Mouse (Mus musculus): ENCODE measurements around the gene Pde4d.
A peak's percentile ranks its signal among the peaks of the same experiment; 100 is the strongest.

Pde4d gene

GRCm38 (mm10) chr13:109260220-109260795 lies 810.6 kb downstream of the Pde4d start:
- DNase-seq: peak; percentile 62 to 74

- no peak for DNase-seq
These were observed 811.2 kb downstream of the Pde4d start for GRCm38 (mm10) chr13:109260796-109261516.

- DNase-seq: no peak
These were observed 812.0 kb downstream of the Pde4d start for GRCm38 (mm10) chr13:109261642-109262220.

DNA sequence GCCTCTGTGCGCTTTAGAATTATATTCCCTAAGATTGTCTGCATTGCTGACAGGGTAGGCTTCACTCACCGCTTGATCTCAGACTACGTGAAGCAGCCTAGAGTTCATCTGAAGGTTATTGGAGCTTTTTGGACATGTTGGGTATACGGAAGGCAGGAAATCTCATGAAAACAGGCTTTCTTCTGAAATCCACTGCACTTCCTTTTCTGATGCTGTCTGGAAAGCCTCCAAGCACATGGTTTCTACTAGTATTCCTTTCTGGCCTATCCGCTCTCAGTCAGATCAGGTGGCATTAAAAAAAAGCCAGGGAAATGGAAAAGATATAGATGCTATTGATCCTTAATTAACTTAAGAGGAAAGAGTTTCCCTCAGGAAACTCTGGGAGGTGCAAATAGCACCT lies 812.8 kb downstream of the Pde4d start:
- no peak for DNase-seq

DNA sequence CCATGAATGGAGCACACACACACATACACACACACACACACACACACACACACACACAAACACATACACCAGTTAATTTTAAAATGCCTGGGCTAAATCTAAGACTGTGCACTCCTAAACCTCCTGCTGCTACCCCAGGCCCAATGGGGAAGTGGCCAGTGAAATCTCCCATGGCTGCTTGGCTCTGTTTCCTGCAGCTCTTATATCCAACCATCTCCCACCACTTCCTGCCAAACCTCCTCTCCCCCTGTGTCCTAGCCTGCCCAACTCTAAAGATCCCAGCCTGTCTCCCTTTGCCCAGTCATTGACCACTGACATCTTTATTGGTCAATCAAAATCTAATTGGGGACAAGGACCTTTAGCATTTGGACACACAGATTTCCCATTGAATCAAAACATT lies 814.1 kb downstream of the Pde4d start:
- no peak for DNase-seq

DNA sequence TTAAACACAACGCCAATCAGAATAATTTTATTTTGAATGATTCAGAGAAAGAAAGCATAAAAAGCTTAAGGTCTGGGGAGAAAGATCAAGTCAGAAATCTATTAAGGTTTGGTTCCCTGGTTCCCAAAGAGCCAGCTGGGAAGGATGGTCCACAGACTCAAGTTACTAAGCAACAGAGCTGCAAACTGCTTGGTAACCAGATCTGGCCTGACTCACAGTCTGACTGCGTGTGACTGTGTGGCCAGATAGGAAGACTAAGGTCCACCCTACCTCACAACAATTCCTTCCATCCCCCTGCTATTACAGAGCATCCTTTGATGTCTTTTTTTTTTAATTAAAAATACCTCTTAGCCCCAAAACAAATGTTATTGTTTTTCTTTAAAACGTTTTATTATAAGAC lies 818.5 kb downstream of the Pde4d start:
- no peak for DNase-seq

- no peak for DNase-seq
These were observed 819.0 kb downstream of the Pde4d start for GRCm38 (mm10) chr13:109268659-109269322.

GRCm38 (mm10) chr13:109274869-109275268 lies 825.1 kb downstream of the Pde4d start:
- no peak for DNase-seq

GRCm38 (mm10) chr13:109277792-109278191 lies 828.0 kb downstream of the Pde4d start:
- DNase-seq: no peak

GRCm38 (mm10) chr13:109278504-109278912 lies 828.8 kb downstream of the Pde4d start:
- DNase-seq: peak; percentile 17 to 54

DNA sequence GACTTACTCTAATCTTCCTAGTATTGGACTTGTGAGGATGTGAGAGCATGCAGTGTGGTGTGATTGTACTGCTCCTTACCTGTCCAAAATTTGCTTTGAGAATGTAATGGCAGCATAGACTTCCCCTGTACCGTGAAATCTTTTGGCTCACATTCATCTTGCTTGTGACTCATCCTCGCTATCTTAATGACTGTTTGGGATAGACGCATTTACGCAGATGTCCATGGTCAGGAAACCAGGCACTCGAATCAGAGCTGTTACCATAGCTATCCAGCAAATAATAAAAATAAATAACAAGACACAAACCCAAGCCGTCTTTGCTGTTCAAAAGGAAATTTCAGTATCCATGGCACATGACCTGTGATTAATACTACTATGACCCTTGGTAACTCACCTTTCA lies 829.5 kb downstream of the Pde4d start:
- no peak for DNase-seq

- no peak for DNase-seq
These were observed 830.7 kb downstream of the Pde4d start for GRCm38 (mm10) chr13:109280433-109280832.

- no peak for DNase-seq
These were observed 837.7 kb downstream of the Pde4d start for GRCm38 (mm10) chr13:109287465-109287864.

- DNase-seq: no peak
These were observed 841.2 kb downstream of the Pde4d start for GRCm38 (mm10) chr13:109290922-109291321.

GRCm38 (mm10) chr13:109293011-109293410 lies 843.3 kb downstream of the Pde4d start:
- no peak for DNase-seq

- no peak for DNase-seq
These were observed 846.7 kb downstream of the Pde4d start for GRCm38 (mm10) chr13:109296347-109297037.

DNA sequence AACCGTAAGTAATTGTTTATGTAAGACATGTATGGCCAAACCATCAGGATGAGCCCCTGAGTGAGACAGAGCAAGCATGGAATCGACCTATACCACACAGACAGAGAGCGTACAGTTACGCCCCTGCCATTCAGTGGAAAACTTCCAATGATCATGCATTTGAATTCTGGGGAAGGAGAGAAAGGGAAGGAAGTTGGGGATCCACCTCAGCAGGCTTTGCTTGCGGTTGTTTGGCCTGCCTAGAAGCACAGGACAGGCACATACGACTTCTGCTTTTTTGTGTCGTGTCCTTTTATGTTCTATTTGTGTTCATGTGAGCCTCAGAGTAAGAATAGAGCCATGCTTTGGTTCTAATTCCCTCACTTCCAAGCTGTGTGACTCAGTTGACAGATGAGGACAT lies 849.1 kb downstream of the Pde4d start:
- DNase-seq: no peak

- DNase-seq: no peak
These were observed 849.9 kb downstream of the Pde4d start for GRCm38 (mm10) chr13:109299511-109300250.

GRCm38 (mm10) chr13:109312542-109312941 lies 862.8 kb downstream of the Pde4d start:
- no peak for DNase-seq

DNA sequence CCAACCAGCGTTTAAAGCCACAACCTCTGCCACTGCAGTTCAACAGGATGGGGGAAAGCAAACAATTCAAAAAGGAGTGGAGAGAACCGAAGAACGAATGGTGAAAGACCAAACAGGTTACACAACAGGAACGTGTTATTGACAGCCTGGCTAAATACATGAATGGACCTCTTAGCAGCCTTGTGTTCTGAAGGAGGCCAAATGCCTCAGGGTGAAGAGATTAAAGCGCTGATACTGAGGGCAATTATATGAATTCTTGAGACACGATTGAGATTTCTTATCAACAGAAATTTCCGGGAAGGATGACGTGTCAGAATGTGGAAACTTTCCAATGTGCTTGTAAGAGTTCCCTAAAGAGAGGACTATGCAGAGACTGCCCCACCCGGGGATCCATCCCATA lies 865.9 kb downstream of the Pde4d start:
- peak; percentile 46 to 78 for DNase-seq

GRCm38 (mm10) chr13:109317644-109318043 lies 867.9 kb downstream of the Pde4d start:
- DNase-seq: no peak

DNA sequence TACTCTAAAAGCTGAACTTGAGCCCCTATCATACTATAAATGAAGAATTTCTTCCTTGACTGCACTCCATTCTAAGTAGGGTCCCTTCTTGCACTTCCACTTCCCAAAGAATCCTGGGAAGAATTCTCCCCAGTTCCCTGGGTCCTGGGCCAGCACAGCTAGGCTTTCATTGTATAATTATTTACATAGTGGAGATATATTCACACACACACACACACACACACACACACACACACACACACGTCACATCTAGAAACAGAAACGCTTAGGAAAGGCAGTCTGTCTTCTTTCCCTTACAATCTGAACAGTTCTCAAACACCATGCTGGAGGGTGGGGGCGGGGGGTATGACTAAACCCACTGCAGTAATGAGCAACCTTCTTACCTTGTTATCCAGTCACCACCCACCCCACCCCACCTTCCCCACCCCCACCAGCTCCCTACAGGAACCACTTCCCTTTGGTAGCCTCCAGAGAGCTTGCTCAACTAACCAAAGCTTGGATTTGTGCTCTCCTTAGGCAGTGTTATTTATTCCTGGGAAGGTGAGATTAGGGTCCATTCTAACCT lies 868.8 kb downstream of the Pde4d start:
- DNase-seq: no peak

All from lung, adult 18-20 months (tissue).